Mouse (Mus musculus) hindlimb bud, embryonic 11.5 days (tissue): ENCODE measurements at regions not wholly inside any gene's neighbourhood (a gene's known extent, or its start where the extent isn't known, plus 50 kb on each side); places are given as distances from the start of the nearest gene placed in this dataset.
"Not testable (repeated sequence)": the region's sequence is repeated elsewhere in the genome, so short reads cannot be mapped to it uniquely, and the experiment has no call there.

Source experiments
- DNase-seq: peaks from one replicate; pipeline ENCODE4 v3.0.0-alpha.2; 2012; ENCODE audit warnings: low read depth, low spot score; ENCODE audit errors: extremely low spot score

GRCm38 (mm10) chr6:18566934-18567333 lies 52.3 kb upstream of the Cttnbp2 start:
- DNase-seq: not testable (repeated sequence)

- no peak for DNase-seq
These were observed 54.6 kb upstream of the Cttnbp2 start for GRCm38 (mm10) chr6:18569221-18569620.

GRCm38 (mm10) chr6:18578501-18578900 lies 63.9 kb upstream of the Cttnbp2 start:
- no peak for DNase-seq

GRCm38 (mm10) chr6:18589436-18589835 lies 74.8 kb upstream of the Cttnbp2 start:
- no peak for DNase-seq

- DNase-seq: no peak
These were observed 82.0 kb upstream of the Cttnbp2 start for GRCm38 (mm10) chr6:18596680-18597079.

GRCm38 (mm10) chr6:18599626-18600025 lies 85.0 kb upstream of the Cttnbp2 start:
- no peak for DNase-seq

GRCm38 (mm10) chr6:18601926-18602325 lies 87.3 kb upstream of the Cttnbp2 start:
- no peak for DNase-seq

- DNase-seq: no peak
These were observed 107.0 kb upstream of the Cttnbp2 start for GRCm38 (mm10) chr6:18621372-18622262.

GRCm38 (mm10) chr6:18628591-18628990 lies 113.9 kb upstream of the Cttnbp2 start:
- DNase-seq: no peak

GRCm38 (mm10) chr6:18633540-18634200 lies 119.0 kb upstream of the Cttnbp2 start:
- DNase-seq: no peak

- DNase-seq: no peak
These were observed 125.2 kb upstream of the Cttnbp2 start for GRCm38 (mm10) chr6:18639712-18640383.

- DNase-seq: no peak
These were observed 134.4 kb upstream of the Cttnbp2 start for GRCm38 (mm10) chr6:18648898-18649591.

- no peak for DNase-seq
These were observed 136.7 kb upstream of the Cttnbp2 start for GRCm38 (mm10) chr6:18651319-18651718.

GRCm38 (mm10) chr6:18652006-18652601 lies 137.5 kb upstream of the Cttnbp2 start:
- DNase-seq: no peak

- no peak for DNase-seq
These were observed 139.6 kb upstream of the Cttnbp2 start for GRCm38 (mm10) chr6:18654275-18654674.

- no peak for DNase-seq
These were observed 141.6 kb upstream of the Cttnbp2 start for GRCm38 (mm10) chr6:18656202-18656601.

GRCm38 (mm10) chr6:18656772-18657401 lies 142.2 kb upstream of the Cttnbp2 start:
- no peak for DNase-seq

- DNase-seq: no peak
These were observed 150.0 kb upstream of the Cttnbp2 start for GRCm38 (mm10) chr6:18664687-18665086.

GRCm38 (mm10) chr6:18665992-18666391 lies 151.3 kb upstream of the Cttnbp2 start:
- no peak for DNase-seq

GRCm38 (mm10) chr6:18666543-18666942 lies 151.9 kb upstream of the Cttnbp2 start:
- DNase-seq: no peak
